Mouse (Mus musculus) frontal cortex, postnatal 25 days (tissue): ENCODE results near the gene Cd302.

Source experiments
- DNase-seq, 2 experiments: peaks; one replicate each; pipeline ENCODE4 v3.0.0; 2022; ENCODE audit warnings: low spot score in 2 of 2

Cd302 gene

GRCm38 (mm10) chr2:60253506-60253905 is 30.8 kb downstream of the Cd302 start:
- DNase-seq = no peak

GRCm38 (mm10) chr2:60252782-60253181 is 31.5 kb downstream of the Cd302 start:
- DNase-seq = no peak

GRCm38 (mm10) chr2:60234506-60234905 is 49.8 kb downstream of the Cd302 start:
- no peak for DNase-seq

- DNase-seq = no peak
Measured at GRCm38 (mm10) chr2:60233147-60233546, 51.1 kb downstream of the Cd302 start.

- no peak for DNase-seq
Measured at GRCm38 (mm10) chr2:60230361-60230760, 53.9 kb downstream of the Cd302 start.

GRCm38 (mm10) chr2:60228470-60228869 is 55.8 kb downstream of the Cd302 start:
- no peak for DNase-seq

- DNase-seq = no peak
Measured at GRCm38 (mm10) chr2:60223489-60223888, 60.8 kb downstream of the Cd302 start.

- no peak for DNase-seq
Measured at GRCm38 (mm10) chr2:60221954-60222353, 62.3 kb downstream of the Cd302 start.

GRCm38 (mm10) chr2:60221236-60221635 is 63.1 kb downstream of the Cd302 start:
- no peak for DNase-seq

- DNase-seq = no peak
Measured at GRCm38 (mm10) chr2:60217620-60218019, 66.7 kb downstream of the Cd302 start.

- DNase-seq = no peak
Measured at GRCm38 (mm10) chr2:60216547-60217153, 67.6 kb downstream of the Cd302 start.

- DNase-seq = no peak
Measured at GRCm38 (mm10) chr2:60214683-60215082, 69.6 kb downstream of the Cd302 start.

- no peak for DNase-seq
Measured at GRCm38 (mm10) chr2:60212488-60212887, 71.8 kb downstream of the Cd302 start.

GRCm38 (mm10) chr2:60210821-60211220 is 73.5 kb downstream of the Cd302 start:
- no peak for DNase-seq

GRCm38 (mm10) chr2:60209703-60210651 is 74.3 kb downstream of the Cd302 start, which contains the start of the genes Baz2b and March7:
Baz2b (minus strand) TSS chr2:60209839.
March7 (plus strand) TSS chr2:60209887.
- DNase-seq = peak; percentile 54 to 71

GRCm38 (mm10) chr2:60209122-60209611 is 75.1 kb downstream of the Cd302 start:
- peak; percentile 17 to 35 for DNase-seq

GRCm38 (mm10) chr2:60205795-60206194 is 78.5 kb downstream of the Cd302 start:
- DNase-seq = no peak

- DNase-seq = no peak
Measured at GRCm38 (mm10) chr2:60204162-60204561, 80.1 kb downstream of the Cd302 start.

- DNase-seq = no peak
Measured at GRCm38 (mm10) chr2:60203733-60204132, 80.6 kb downstream of the Cd302 start.

- no peak for DNase-seq
Measured at GRCm38 (mm10) chr2:60202900-60203530, 81.3 kb downstream of the Cd302 start.
